Mouse (Mus musculus) spleen, adult 2 months (tissue): Measurements from ENCODE around the gene Slc27a1.

Experiments used
- CTCF ChIP-seq: fragments of 200-500 bp; IDR thresholded peaks from 2 replicates; pipeline ENCODE4 v1.5.1; 2011; ENCODE audit warnings: mild to moderate bottlenecking, inconsistent platforms; ENCODE audit not compliant: insufficient read depth, insufficient read length, insufficient replicate concordance; ENCODE audit errors: extremely low read depth
- POLR2A ChIP-seq: fragments of 200-500 bp; IDR thresholded peaks from 2 replicates; pipeline ENCODE4 v1.6.1; 2011; ENCODE audit warnings: low read depth, low read length, inconsistent platforms

GRCm38 (mm10) chr8:71588762-71589161 is 20.1 kb downstream of the Slc27a1 start:
- TF ChIP-seq CTCF (no peak), POLR2A (no peak)
